Mouse (Mus musculus) spleen, adult 2 months (tissue): Measurements from ENCODE around the gene BC035947.
"Not testable (repeated sequence)": the region's sequence is repeated elsewhere in the genome, so short reads cannot be mapped to it uniquely, and the experiment has no call there.

Experiments
- CTCF ChIP-seq: fragments of 200-500 bp; IDR thresholded peaks from 2 replicates; pipeline ENCODE4 v1.5.1; 2011; ENCODE audit warnings: mild to moderate bottlenecking, inconsistent platforms; ENCODE audit not compliant: insufficient read depth, insufficient read length, insufficient replicate concordance; ENCODE audit errors: extremely low read depth
- POLR2A ChIP-seq: fragments of 200-500 bp; IDR thresholded peaks from 2 replicates; pipeline ENCODE4 v1.6.1; 2011; ENCODE audit warnings: low read depth, low read length, inconsistent platforms

DNA sequence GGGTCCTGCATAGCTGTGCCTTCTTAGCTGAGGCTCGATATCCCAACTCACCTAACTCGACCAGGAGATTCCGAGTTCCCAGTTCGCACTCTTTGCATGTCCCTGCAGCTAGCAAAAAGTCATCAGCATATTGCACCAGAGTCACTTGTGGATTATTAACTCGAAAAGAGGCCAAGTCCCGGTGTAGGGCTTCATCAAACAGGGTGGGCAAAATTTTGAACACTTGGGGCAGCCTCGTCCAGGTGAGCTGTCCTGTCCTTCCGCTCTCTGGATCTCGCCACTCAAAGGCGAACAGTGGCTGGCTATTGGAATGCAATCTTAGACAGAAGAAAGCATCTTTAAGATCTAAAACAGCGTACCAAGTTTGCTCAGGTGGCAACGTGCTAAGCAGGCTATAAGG lies 10.1 kb downstream of the BC035947 start:
- not testable (repeated sequence) for TF ChIP-seq POLR2A, CTCF
